ENCODE assay signal across 16 mouse cellular contexts in genomic region chr4:54858604-54859003, GRCm38 (mm10).
"Had no signal": no experiment of that assay in that cellular context is flagged by ENCODE, and none has a peak within 500 bp of the region (broad histone marks: within the 10 kb centered on the region; RNA-seq: fewer than 3 reads in every experiment).

No protein-coding gene starts in this region.

- H3K27me3 ChIP-seq: neural tube, embryonic 13.5 days; neural tube, embryonic 15.5 days; stomach, embryonic 15.5 days had no signal

- H3K27ac ChIP-seq: neural tube, embryonic 13.5 days; neural tube, embryonic 15.5 days; stomach, embryonic 15.5 days; stomach, postnatal 0 days had no signal

- H3K36me3 ChIP-seq: neural tube, embryonic 13.5 days; neural tube, embryonic 15.5 days; stomach, embryonic 15.5 days had no signal

- H3K9ac ChIP-seq: neural tube, embryonic 13.5 days; neural tube, embryonic 15.5 days; stomach, embryonic 15.5 days had no signal

- H3K4me1 ChIP-seq: neural tube, embryonic 13.5 days; neural tube, embryonic 15.5 days; stomach, embryonic 15.5 days had no signal

- DNase-seq: retina, postnatal 1 day; right cerebral cortex, adult 18-20 months; right cerebral cortex, postnatal 14 days; right cerebral cortex, postnatal 25 days; right cerebral cortex, postnatal 4 days; spleen, adult 18-20 months; thymus, adult 18-20 months; thymus, adult 2 months; thymus, postnatal 14 days; thymus, postnatal 25 days; thymus, postnatal 36 days; thymus, postnatal 4 days had no signal

- H3K4me2 ChIP-seq: neural tube, embryonic 13.5 days; neural tube, embryonic 15.5 days; stomach, embryonic 15.5 days had no signal

- H3K4me3 ChIP-seq: neural tube, embryonic 13.5 days; neural tube, embryonic 15.5 days; stomach, embryonic 15.5 days had no signal

- H3K9me3 ChIP-seq: neural tube, embryonic 13.5 days; neural tube, embryonic 15.5 days; stomach, embryonic 15.5 days had no signal
